Mouse (Mus musculus) olfactory bulb, adult 2 months (tissue): Measurements from ENCODE around the gene Ift88. TPM values are rescaled to one million over a fixed set of nuclear protein-coding genes. Genes with fewer than 3 reads are reported as not detected.
A peak's percentile ranks its signal among the peaks of the same experiment; 100 is the strongest.

Experiments used
- H3K27ac ChIP-seq: fragments of 200-500 bp; 2 replicates; pipeline ENCODE4 v1.5.1; 2012; ENCODE audit warnings: low read depth, low read length; ENCODE audit not compliant: insufficient read depth
- H3K4me1 ChIP-seq: fragments of 200-500 bp; 2 replicates; pipeline ENCODE4 v1.6.1; 2012; ENCODE audit warnings: low read length; ENCODE audit not compliant: control insufficient read depth, insufficient read depth
- H3K4me3 ChIP-seq: fragments of 200-500 bp; 2 replicates; pipeline ENCODE4 v1.5.1; 2012; ENCODE audit warnings: mild to moderate bottlenecking, low read depth, low read length, moderate library complexity; ENCODE audit not compliant: insufficient read depth
- CTCF ChIP-seq: fragments of 200-500 bp; IDR thresholded peaks from 2 replicates; pipeline ENCODE4 v1.5.1; 2012; ENCODE audit warnings: low read depth, mild to moderate bottlenecking, low read length, moderate library complexity; ENCODE audit not compliant: insufficient read depth
- POLR2A ChIP-seq: fragments of 200-500 bp; IDR thresholded peaks from 2 replicates; pipeline ENCODE4 v1.6.1; 2012; ENCODE audit warnings: mild to moderate bottlenecking, low read depth, low read length, moderate library complexity; ENCODE audit not compliant: insufficient read depth
- WGBS: fragments of 180-500 bp; shearing (Covaris S2); methylation state at CpG from one replicate; pipeline ENCODE4 v1.1.7; 2018; 5-methylcytosine and 5-hydroxymethylcytosine counted together
- polyA plus RNA-seq: library from polyadenylated mRNA; stranded (reverse); fragments of >200 nt; gene quantifications from 2 replicates; pipeline ENCODE4 v1.2.4, GENCODE M21; 2012; ENCODE audit warnings: low replicate concordance; ENCODE audit not compliant: missing spikeins, insufficient read depth, insufficient read length

Ift88 gene
- polyA plus RNA-seq, 1 experiment = not detected

- TF ChIP-seq CTCF (no peak), POLR2A (no peak)
- peaks cover 41% of the 10 kb centered on the region for H3K4me1 ChIP-seq
- H3K4me3 ChIP-seq = no peak overlapping the region
- peak overlapping the region; percentile 95 for H3K27ac ChIP-seq
- WGBS = 20% methylated on average over 8 of the region's 8 CpGs
Observed at GRCm38 (mm10) chr14:57534961-57535360, 111.1 kb downstream of the Ift88 start.

- Histone ChIP-seq H3K4me1 (peaks cover 40% of the 10 kb centered on the region), H3K4me3 (no peak overlapping the region), H3K27ac (peak overlapping the region; percentile 95)
- TF ChIP-seq CTCF = no peak
- TF ChIP-seq POLR2A = no peak
- 9% methylated on average over 6 of the region's 6 CpGs for WGBS
Observed at GRCm38 (mm10) chr14:57535646-57536045, 111.8 kb downstream of the Ift88 start.

- Histone ChIP-seq H3K4me3 (no peak overlapping the region), H3K27ac (no peak overlapping the region), H3K4me1 (peaks cover 46% of the 10 kb centered on the region)
- 65% methylated on average over 9 of the region's 9 CpGs for WGBS
- TF ChIP-seq CTCF (no peak), POLR2A (no peak)
Observed at GRCm38 (mm10) chr14:57536820-57537219, 113.0 kb downstream of the Ift88 start.

GRCm38 (mm10) chr14:57537261-57538015 is 113.6 kb downstream of the Ift88 start:
- 44% methylated on average over 16 of the region's 16 CpGs for WGBS
- Histone ChIP-seq H3K4me1 (peaks cover 52% of the 10 kb centered on the region), H3K4me3 (no peak overlapping the region), H3K27ac (no peak overlapping the region)
- TF ChIP-seq CTCF (no peak), POLR2A (no peak)

- H3K4me3 ChIP-seq = no peak overlapping the region
- no peak for TF ChIP-seq POLR2A
- no peak for TF ChIP-seq CTCF
- H3K4me1 ChIP-seq = peaks cover 37% of the 10 kb centered on the region
- no peak overlapping the region for H3K27ac ChIP-seq
- WGBS = 56% methylated on average over 11 of the region's 11 CpGs
Observed at GRCm38 (mm10) chr14:57540683-57541082, 116.8 kb downstream of the Ift88 start.

- 67% methylated on average over 34 of the region's 34 CpGs for WGBS
- Histone ChIP-seq H3K4me1 (peaks cover 30% of the 10 kb centered on the region), H3K27ac (no peak overlapping the region), H3K4me3 (no peak overlapping the region)
- TF ChIP-seq CTCF (no peak), POLR2A (no peak)
Observed at GRCm38 (mm10) chr14:57542231-57542630, 118.4 kb downstream of the Ift88 start.

- H3K4me3 ChIP-seq = no peak overlapping the region
- peaks cover 25% of the 10 kb centered on the region for H3K4me1 ChIP-seq
- TF ChIP-seq POLR2A (no peak), CTCF (no peak)
- H3K27ac ChIP-seq = no peak overlapping the region
- WGBS = 92% methylated on average over 13 of the region's 13 CpGs
Observed at GRCm38 (mm10) chr14:57543420-57544039, 119.7 kb downstream of the Ift88 start.

GRCm38 (mm10) chr14:57545526-57545925 is 121.7 kb downstream of the Ift88 start:
- Histone ChIP-seq H3K4me3 (no peak overlapping the region), H3K27ac (no peak overlapping the region), H3K4me1 (peaks cover 25% of the 10 kb centered on the region)
- WGBS = 83% methylated on average over 17 of the region's 17 CpGs
- TF ChIP-seq CTCF (no peak), POLR2A (no peak)

- WGBS = 77% methylated on average over 8 of the region's 8 CpGs
- H3K4me3 ChIP-seq = no peak overlapping the region
- peaks cover 20% of the 10 kb centered on the region for H3K4me1 ChIP-seq
- no peak overlapping the region for H3K27ac ChIP-seq
- TF ChIP-seq CTCF (no peak), POLR2A (no peak)
Observed at GRCm38 (mm10) chr14:57546131-57546530, 122.3 kb downstream of the Ift88 start.

- no peak overlapping the region for H3K4me3 ChIP-seq
- WGBS = 30% methylated on average over 13 of the region's 13 CpGs
- TF ChIP-seq CTCF = no peak
- TF ChIP-seq POLR2A = no peak
- H3K27ac ChIP-seq = no peak overlapping the region
- H3K4me1 ChIP-seq = peaks cover 20% of the 10 kb centered on the region
Observed at GRCm38 (mm10) chr14:57546557-57547021, 122.7 kb downstream of the Ift88 start.
